Mouse (Mus musculus): ENCODE measurements at regions not wholly inside any gene's neighbourhood (a gene's known extent, or its start where the extent isn't known, plus 50 kb on each side); places are given as distances from the start of the nearest gene placed in this dataset.
"Not testable (repeated sequence)": the region's sequence is repeated elsewhere in the genome, so short reads cannot be mapped to it uniquely, and the experiment has no call there.

- Histone ChIP-seq H3K4me1 (ENCODE audit: control insufficient read depth, insufficient read depth, low read length) (no peaks in the 10 kb centered on the region), H3K4me3 (replicated peaks; ENCODE audit: extremely low read depth, low read depth, low read length) (no peak overlapping the region)
- no peak for TF ChIP-seq POLR2A (IDR thresholded peaks at IDR 0.05; ENCODE audit: borderline replicate concordance, extremely low read depth, low read depth, low read length)
- no peak for TF ChIP-seq CTCF (IDR thresholded peaks at IDR 0.05; ENCODE audit: insufficient read depth, low read length)
- no peak for DNase-seq
Measured at GRCm38 (mm10) chr10:6262029-6262428, 339.8 kb upstream of the Rgs17 start.

DNA sequence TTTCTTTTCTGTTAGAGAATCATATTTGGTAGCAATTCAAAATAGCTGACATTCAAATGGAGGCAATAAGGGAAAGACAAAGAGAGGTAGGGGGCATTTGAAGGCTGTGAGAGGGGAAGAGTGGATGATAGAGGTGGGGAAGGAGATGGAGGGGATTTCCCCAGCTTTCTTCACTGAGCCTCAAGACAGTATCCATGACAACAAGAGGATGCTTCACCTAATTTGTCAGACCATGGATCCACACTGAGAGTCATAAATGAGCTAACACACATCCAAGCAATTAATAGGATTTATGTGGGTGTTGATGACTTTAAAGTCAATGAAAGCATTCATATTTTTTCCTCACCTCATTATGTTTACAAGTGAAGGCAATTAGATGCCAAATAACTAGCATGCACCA lies 343.5 kb upstream of the Rgs17 start:
- H3K4me3 ChIP-seq (replicated peaks; ENCODE audit: extremely low read depth, low read depth, low read length): no peak overlapping the region
- TF ChIP-seq POLR2A (IDR thresholded peaks at IDR 0.05; ENCODE audit: borderline replicate concordance, extremely low read depth, low read depth, low read length) (no peak), CTCF (IDR thresholded peaks at IDR 0.05; ENCODE audit: insufficient read depth, low read length) (no peak)
- H3K4me1 ChIP-seq (ENCODE audit: control insufficient read depth, insufficient read depth, low read length): no peaks in the 10 kb centered on the region
- DNase-seq: no peak

- Histone ChIP-seq H3K4me3 (replicated peaks; ENCODE audit: extremely low read depth, low read depth, low read length) (no peak overlapping the region), H3K4me1 (ENCODE audit: control insufficient read depth, insufficient read depth, low read length) (no peaks in the 10 kb centered on the region)
- WGBS: 52% methylated on average over 1 of the region's 1 CpGs
- TF ChIP-seq CTCF (IDR thresholded peaks at IDR 0.05; ENCODE audit: insufficient read depth, low read length) (no peak), POLR2A (IDR thresholded peaks at IDR 0.05; ENCODE audit: borderline replicate concordance, extremely low read depth, low read depth, low read length) (no peak)
- peak; percentile 5 for DNase-seq
Measured at GRCm38 (mm10) chr10:6291388-6291787, 369.2 kb upstream of the Rgs17 start.

DNA sequence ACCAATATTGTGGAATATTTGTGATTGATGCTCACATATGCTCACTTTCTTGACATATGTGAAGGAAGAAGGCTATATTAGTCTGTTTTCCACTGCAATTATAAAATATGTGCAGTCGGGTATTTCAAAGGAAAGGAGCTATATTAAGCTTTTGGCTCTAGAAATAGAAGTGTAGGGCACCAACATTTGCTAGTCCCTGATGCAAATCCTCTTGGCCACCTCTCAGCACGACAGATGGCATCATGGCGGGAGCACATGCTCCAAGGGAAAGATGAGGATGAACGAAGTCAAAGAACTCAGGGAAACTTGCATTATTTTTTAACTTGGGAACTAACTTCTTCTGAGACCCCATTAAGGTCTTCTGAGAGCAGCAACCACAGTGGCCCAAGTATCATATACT lies 374.4 kb upstream of the Rgs17 start:
- no peak for DNase-seq
- no peak overlapping the region for H3K4me3 ChIP-seq (replicated peaks; ENCODE audit: extremely low read depth, low read depth, low read length)
- TF ChIP-seq CTCF (IDR thresholded peaks at IDR 0.05; ENCODE audit: insufficient read depth, low read length) (no peak), POLR2A (IDR thresholded peaks at IDR 0.05; ENCODE audit: borderline replicate concordance, extremely low read depth, low read depth, low read length) (no peak)
- 78% methylated on average over 4 of the region's 4 CpGs for WGBS
- no peaks in the 10 kb centered on the region for H3K4me1 ChIP-seq (ENCODE audit: control insufficient read depth, insufficient read depth, low read length)

GRCm38 (mm10) chr10:6297796-6298195 lies 375.6 kb upstream of the Rgs17 start:
- WGBS: 95% methylated on average over 1 of the region's 1 CpGs
- H3K4me3 ChIP-seq (replicated peaks; ENCODE audit: extremely low read depth, low read depth, low read length): no peak overlapping the region
- no peak for DNase-seq
- H3K4me1 ChIP-seq (ENCODE audit: control insufficient read depth, insufficient read depth, low read length): no peaks in the 10 kb centered on the region
- TF ChIP-seq CTCF (IDR thresholded peaks at IDR 0.05; ENCODE audit: insufficient read depth, low read length) (no peak), POLR2A (IDR thresholded peaks at IDR 0.05; ENCODE audit: borderline replicate concordance, extremely low read depth, low read depth, low read length) (no peak)

- Histone ChIP-seq H3K4me1 (ENCODE audit: control insufficient read depth, insufficient read depth, low read length) (no peaks in the 10 kb centered on the region), H3K4me3 (replicated peaks; ENCODE audit: extremely low read depth, low read depth, low read length) (no peak overlapping the region)
- 74% methylated on average over 2 of the region's 2 CpGs for WGBS
- no peak for TF ChIP-seq CTCF (IDR thresholded peaks at IDR 0.05; ENCODE audit: insufficient read depth, low read length)
- TF ChIP-seq POLR2A (IDR thresholded peaks at IDR 0.05; ENCODE audit: borderline replicate concordance, extremely low read depth, low read depth, low read length): no peak
- DNase-seq: no peak
Measured at GRCm38 (mm10) chr10:6298682-6299081, 376.5 kb upstream of the Rgs17 start.

DNA sequence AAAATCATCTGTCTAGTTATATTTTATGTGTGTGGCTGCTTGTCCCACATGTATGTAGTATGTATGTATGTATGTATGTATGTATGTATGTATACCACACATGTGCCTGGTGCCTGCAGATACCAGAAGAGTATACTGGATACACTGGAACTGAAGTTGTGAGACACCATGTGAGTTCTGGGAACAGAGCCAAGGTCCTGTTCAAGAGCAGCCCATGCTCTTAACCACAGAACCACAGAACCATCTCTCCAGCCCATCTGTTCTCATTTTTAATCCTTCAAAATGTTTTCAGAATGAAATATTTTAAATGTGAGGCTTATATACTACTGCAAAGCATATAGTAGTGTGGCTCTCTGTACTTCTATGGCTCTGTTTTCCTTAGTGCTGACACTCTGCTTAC lies 379.3 kb upstream of the Rgs17 start:
- no peak for DNase-seq
- no peak overlapping the region for H3K4me3 ChIP-seq (replicated peaks; ENCODE audit: extremely low read depth, low read depth, low read length)
- H3K4me1 ChIP-seq (ENCODE audit: control insufficient read depth, insufficient read depth, low read length): no peaks in the 10 kb centered on the region
- TF ChIP-seq POLR2A (IDR thresholded peaks at IDR 0.05; ENCODE audit: borderline replicate concordance, extremely low read depth, low read depth, low read length) (no peak), CTCF (IDR thresholded peaks at IDR 0.05; ENCODE audit: insufficient read depth, low read length) (no peak)

DNA sequence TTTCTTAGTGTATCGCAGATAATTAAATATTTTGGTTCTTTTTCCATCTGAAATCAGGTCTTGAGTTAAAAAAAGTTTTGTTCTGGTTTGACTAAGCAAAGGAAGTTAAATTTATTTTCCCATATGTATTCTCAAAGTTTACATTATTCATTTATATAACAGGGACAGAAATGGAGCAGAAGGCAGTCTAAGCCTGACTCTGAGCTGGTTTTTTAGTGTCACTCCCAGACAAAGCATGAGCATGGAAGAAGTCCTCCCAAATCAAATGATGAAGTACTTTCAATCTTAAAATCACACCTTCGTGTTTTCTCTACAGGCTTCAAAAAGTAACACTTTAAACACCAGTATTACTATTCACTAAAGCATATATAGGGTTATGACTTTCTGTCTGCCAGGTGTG lies 387.2 kb upstream of the Rgs17 start:
- no peaks in the 10 kb centered on the region for H3K4me1 ChIP-seq (ENCODE audit: control insufficient read depth, insufficient read depth, low read length)
- no peak for TF ChIP-seq POLR2A (IDR thresholded peaks at IDR 0.05; ENCODE audit: borderline replicate concordance, extremely low read depth, low read depth, low read length)
- no peak for TF ChIP-seq CTCF (IDR thresholded peaks at IDR 0.05; ENCODE audit: insufficient read depth, low read length)
- no peak overlapping the region for H3K4me3 ChIP-seq (replicated peaks; ENCODE audit: extremely low read depth, low read depth, low read length)
- WGBS: 84% methylated on average over 2 of the region's 2 CpGs
- no peak for DNase-seq

- 86% methylated on average over 8 of the region's 8 CpGs for WGBS
Measured at GRCm38 (mm10) chr10:6341572-6341971, 416.7 kb upstream of the Oprm1 start.

DNA sequence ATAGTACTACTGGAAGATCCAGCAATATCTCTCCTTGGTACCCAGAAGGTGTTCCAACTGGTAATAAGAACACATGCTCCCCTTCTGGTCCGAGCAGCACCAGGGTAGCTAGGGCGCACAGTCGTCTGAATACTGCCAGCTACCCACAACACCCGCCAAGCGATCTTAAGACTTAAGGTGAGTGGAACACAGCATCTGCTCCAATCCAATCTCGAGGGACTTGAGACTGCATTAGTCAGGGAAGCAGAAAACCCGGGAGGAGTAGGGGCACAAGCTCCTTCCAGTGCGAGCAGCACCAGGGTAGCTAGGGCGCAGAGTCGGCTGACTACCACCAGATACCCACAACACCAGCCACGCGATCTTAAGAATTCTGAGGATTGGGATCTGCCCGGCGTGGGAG lies 409.1 kb upstream of the Oprm1 start:
- H3K4me1 ChIP-seq (ENCODE audit: control insufficient read depth, insufficient read depth, low read length); H3K4me3 ChIP-seq (replicated peaks; ENCODE audit: extremely low read depth, low read depth, low read length); DNase-seq: not testable (repeated sequence)
- WGBS: 88% methylated on average over 14 of the region's 14 CpGs

More at GRCm38 (mm10) chr10:6341572-6341971, 416.7 kb upstream of the Oprm1 start:
- no peak for DNase-seq
- no peak for TF ChIP-seq CTCF (IDR thresholded peaks at IDR 0.05; ENCODE audit: insufficient read depth, low read length)
- no peak for TF ChIP-seq POLR2A (IDR thresholded peaks at IDR 0.05; ENCODE audit: borderline replicate concordance, extremely low read depth, low read depth, low read length)
- no peaks in the 10 kb centered on the region for H3K4me1 ChIP-seq (ENCODE audit: control insufficient read depth, insufficient read depth, low read length)
- no peak overlapping the region for H3K4me3 ChIP-seq (replicated peaks; ENCODE audit: extremely low read depth, low read depth, low read length)

GRCm38 (mm10) chr10:6366182-6366581 lies 392.1 kb upstream of the Oprm1 start:
- H3K4me1 ChIP-seq (ENCODE audit: control insufficient read depth, insufficient read depth, low read length): peaks cover 2% of the 10 kb centered on the region; the same call in 1 of the 2 replicates
- no peak for TF ChIP-seq CTCF (IDR thresholded peaks at IDR 0.05; ENCODE audit: insufficient read depth, low read length)
- no peak for TF ChIP-seq POLR2A (IDR thresholded peaks at IDR 0.05; ENCODE audit: borderline replicate concordance, extremely low read depth, low read depth, low read length)
- H3K4me3 ChIP-seq (replicated peaks; ENCODE audit: extremely low read depth, low read depth, low read length): no peak overlapping the region
- no peak for DNase-seq
- 79% methylated on average over 4 of the region's 4 CpGs for WGBS

Data from lung, adult 2 months (tissue).